Mouse (Mus musculus) heart, embryonic 12.5 days (tissue): Measurements from ENCODE around the gene Tcf7l1. TPM values are rescaled to one million over a fixed set of nuclear protein-coding genes. Genes with fewer than 3 reads are reported as not detected.
"Not testable (repeated sequence)": the region's sequence is repeated elsewhere in the genome, so short reads cannot be mapped to it uniquely, and the experiment has no call there.

ENCODE experiments used
- ATAC-seq: fragments of 200-750 bp; cut with Nextera tagmentation; 2 replicates; pipeline ENCODE4 v1.8.0; 2017; ENCODE audit warnings: moderate TSS enrichment, moderate library complexity; ENCODE audit not compliant: insufficient number of reproducible peaks, low FRiP score
- H3K27ac ChIP-seq: fragments of 300-500 bp; sonication (generic); 2 replicates; pipeline ENCODE4 v1.5.1; 2016; ENCODE audit warnings: mild to moderate bottlenecking, moderate library complexity; ENCODE audit not compliant: poor library complexity, severe bottlenecking
- H3K27me3 ChIP-seq: fragments of 300-500 bp; sonication (generic); replicated peaks from 2 replicates; pipeline ENCODE4 v1.6.1; 2016; ENCODE audit warnings: mild to moderate bottlenecking, moderate library complexity
- H3K36me3 ChIP-seq: fragments of 300-500 bp; sonication (generic); 2 replicates; pipeline ENCODE4 v1.6.1; 2016; ENCODE audit warnings: mild to moderate bottlenecking, moderate library complexity
- H3K4me1 ChIP-seq: fragments of 300-500 bp; sonication (generic); replicated peaks from 2 replicates; pipeline ENCODE4 v1.6.1; 2016; ENCODE audit warnings: mild to moderate bottlenecking
- H3K4me2 ChIP-seq: fragments of 300-500 bp; sonication (generic); 2 replicates; pipeline ENCODE4 v1.6.1; 2016; ENCODE audit warnings: mild to moderate bottlenecking, moderate library complexity
- H3K4me3 ChIP-seq: fragments of 300-500 bp; sonication (generic); 2 replicates; pipeline ENCODE4 v1.5.1; 2016; ENCODE audit warnings: mild to moderate bottlenecking
- H3K9ac ChIP-seq: fragments of 300-500 bp; sonication (generic); 2 replicates; pipeline ENCODE4 v1.6.1; 2016; ENCODE audit warnings: mild to moderate bottlenecking, moderate library complexity
- H3K9me3 ChIP-seq: fragments of 300-500 bp; sonication (generic); replicated peaks from 2 replicates; pipeline ENCODE4 v1.6.1; 2016; ENCODE audit warnings: mild to moderate bottlenecking, moderate library complexity
- WGBS: fragments of 180-500 bp; shearing (Covaris S2); methylation state at CpG from one replicate; pipeline ENCODE4 v1.1.7; 2016; 5-methylcytosine and 5-hydroxymethylcytosine counted together
- polyA plus RNA-seq: library from polyadenylated mRNA; unstranded; fragments of >200 nt; fragmentation: Nextera tagmentation; extraction: Ambion mirVana; gene quantifications from 2 replicates; pipeline ENCODE4 v1.2.1, GENCODE M21; 2016

The Tcf7l1 gene
- polyA plus RNA-seq = 18.5 and 20.2 TPM in 2 replicates

GRCm38 (mm10) chr6:72788892-72789699 lies at the start of gene Tcf7l1:
Gene Tcf7l1, minus strand, starts transcription at chr6:72789254.
- H3K4me2 ChIP-seq = peak within 1 kb of the TSS; percentile 87
- H3K9ac ChIP-seq = peak within 1 kb of the TSS; percentile 89
- peak within 1 kb of the TSS; percentile 84 for H3K4me3 ChIP-seq
- ATAC-seq = peak; percentile 93
- peaks cover 10% of the 10 kb centered on the region for H3K36me3 ChIP-seq
- under 1% methylated on average over 74 of the region's 80 CpGs for WGBS
- H3K27me3 ChIP-seq = peaks cover 5% of the 10 kb centered on the region; the same call in 1 of the 2 replicates
- H3K9me3 ChIP-seq = no peaks in the 10 kb centered on the region
- H3K4me1 ChIP-seq = peaks cover 18% of the 10 kb centered on the region
- H3K27ac ChIP-seq = peak within 1 kb of the TSS; percentile 83

- no peak overlapping the region for H3K9ac ChIP-seq
- H3K4me1 ChIP-seq = peaks cover 4% of the 10 kb centered on the region; the same call in 1 of the 2 replicates
- H3K36me3 ChIP-seq = peaks cover 33% of the 10 kb centered on the region
- no peak overlapping the region for H3K4me2 ChIP-seq
- ATAC-seq = no peak
- H3K9me3 ChIP-seq = no peaks in the 10 kb centered on the region
- H3K27me3 ChIP-seq = no peaks in the 10 kb centered on the region
- 86% methylated on average over 4 of the region's 4 CpGs for WGBS
- H3K4me3 ChIP-seq = no peak overlapping the region
- no peak overlapping the region for H3K27ac ChIP-seq
Measured at GRCm38 (mm10) chr6:72837756-72838155, 48.7 kb upstream of the Tcf7l1 start.

- Histone ChIP-seq H3K4me2 (no peak overlapping the region), H3K36me3 (peaks cover 6% of the 10 kb centered on the region), H3K27me3 (no peaks in the 10 kb centered on the region), H3K9me3 (no peaks in the 10 kb centered on the region), H3K4me3 (no peak overlapping the region), H3K27ac (no peak overlapping the region), H3K9ac (no peak overlapping the region), H3K4me1 (peaks cover 4% of the 10 kb centered on the region; the same call in 1 of the 2 replicates)
- WGBS = 68% methylated on average over 4 of the region's 4 CpGs
- ATAC-seq = no peak
Measured at GRCm38 (mm10) chr6:72834518-72834917, 45.5 kb upstream of the Tcf7l1 start.

DNA sequence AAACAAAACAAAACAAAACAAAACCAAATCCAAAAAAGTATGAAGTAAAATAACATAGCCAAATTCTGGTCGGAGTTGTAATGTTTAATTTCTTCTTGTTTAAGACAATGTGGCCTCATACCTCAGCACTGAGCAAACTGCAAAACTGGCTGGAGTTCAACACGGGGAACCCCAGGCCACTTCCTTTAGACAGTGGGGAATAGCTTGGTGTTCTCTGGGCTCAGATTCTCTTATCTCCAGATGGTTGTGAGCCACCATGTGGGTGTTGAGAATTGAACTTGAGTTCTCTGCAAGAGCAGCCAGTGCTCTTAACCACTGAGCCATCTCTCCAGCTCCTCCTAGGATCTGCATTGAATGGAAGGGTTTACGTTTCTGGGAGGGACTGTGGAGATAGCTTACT lies 42.8 kb upstream of the Tcf7l1 start:
- WGBS = 47% methylated on average over 3 of the region's 3 CpGs

DNA sequence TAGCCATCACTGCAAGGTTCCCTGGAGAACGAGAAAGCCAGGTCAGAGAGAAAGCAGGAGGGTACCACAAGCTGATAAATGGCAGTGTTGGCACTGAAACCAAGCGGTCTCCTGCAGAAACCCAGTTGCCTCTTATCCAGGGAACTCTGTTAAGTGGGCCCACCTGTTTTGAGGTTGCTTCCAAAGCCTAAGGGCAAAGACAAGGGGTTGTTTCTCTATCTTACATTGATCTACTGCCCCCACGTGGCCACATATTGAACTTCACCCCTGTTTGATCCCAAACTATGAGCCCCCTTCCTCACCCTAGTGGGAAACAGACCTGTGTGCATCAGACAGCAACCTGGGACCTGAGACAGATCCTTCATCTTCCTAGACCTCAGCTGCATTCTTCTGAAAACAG lies 42.2 kb upstream of the Tcf7l1 start:
- 29% methylated on average over 3 of the region's 3 CpGs for WGBS
- H3K36me3 ChIP-seq = no peaks in the 10 kb centered on the region
- H3K4me3 ChIP-seq = no peak overlapping the region
- no peak overlapping the region for H3K9ac ChIP-seq
- no peak overlapping the region for H3K4me2 ChIP-seq
- H3K9me3 ChIP-seq = 0 out of 2 replicates have a peak, but pooled peaks cover 5% of the 10 kb centered on the region
- no peak for ATAC-seq
- 0 out of 2 replicates have a peak, but pooled peaks cover under 1% of the 10 kb centered on the region for H3K4me1 ChIP-seq
- H3K27ac ChIP-seq = no peak overlapping the region
- H3K27me3 ChIP-seq = no peaks in the 10 kb centered on the region; the same call in 1 of the 2 replicates

More for the DNA sequence above, 42.8 kb upstream of the Tcf7l1 start:
- 0 out of 2 replicates have a peak, but pooled peaks cover 4% of the 10 kb centered on the region for H3K36me3 ChIP-seq
- no peak overlapping the region for H3K4me3 ChIP-seq
- H3K9me3 ChIP-seq = 0 out of 2 replicates have a peak, but pooled peaks cover 5% of the 10 kb centered on the region
- H3K4me2 ChIP-seq = no peak overlapping the region
- no peak for ATAC-seq
- H3K4me1 ChIP-seq = 0 out of 2 replicates have a peak, but pooled peaks cover 4% of the 10 kb centered on the region
- H3K27me3 ChIP-seq = no peaks in the 10 kb centered on the region
- no peak overlapping the region for H3K9ac ChIP-seq
- no peak overlapping the region for H3K27ac ChIP-seq

DNA sequence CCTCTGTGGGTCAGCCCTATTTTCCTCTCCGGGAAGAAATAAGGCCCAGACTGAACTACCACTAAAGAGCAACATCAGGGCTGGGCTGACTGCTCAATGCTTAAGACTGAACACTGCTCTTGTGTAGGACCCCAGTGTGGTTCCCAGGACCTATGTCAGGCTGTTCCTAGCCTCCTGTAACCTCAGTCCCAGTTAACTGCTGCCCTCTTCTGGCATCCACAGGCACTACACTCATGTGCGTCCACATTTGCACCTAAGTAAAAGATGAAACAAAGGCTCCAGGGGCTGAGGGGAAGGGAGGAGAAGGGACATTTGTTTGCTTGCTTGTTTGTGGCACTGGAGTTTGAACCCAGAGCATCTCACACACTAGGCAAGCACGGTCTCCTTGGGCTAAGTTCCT lies 39.8 kb upstream of the Tcf7l1 start:
- Histone ChIP-seq H3K36me3 (no peaks in the 10 kb centered on the region), H3K4me2 (no peak overlapping the region), H3K9me3 (0 out of 2 replicates have a peak, but pooled peaks cover 5% of the 10 kb centered on the region), H3K4me3 (no peak overlapping the region), H3K27me3 (no peaks in the 10 kb centered on the region; the same call in 1 of the 2 replicates), H3K27ac (no peak overlapping the region), H3K9ac (no peak overlapping the region), H3K4me1 (peaks cover 12% of the 10 kb centered on the region)
- no peak for ATAC-seq
- WGBS = 76% methylated on average over 3 of the region's 3 CpGs

DNA sequence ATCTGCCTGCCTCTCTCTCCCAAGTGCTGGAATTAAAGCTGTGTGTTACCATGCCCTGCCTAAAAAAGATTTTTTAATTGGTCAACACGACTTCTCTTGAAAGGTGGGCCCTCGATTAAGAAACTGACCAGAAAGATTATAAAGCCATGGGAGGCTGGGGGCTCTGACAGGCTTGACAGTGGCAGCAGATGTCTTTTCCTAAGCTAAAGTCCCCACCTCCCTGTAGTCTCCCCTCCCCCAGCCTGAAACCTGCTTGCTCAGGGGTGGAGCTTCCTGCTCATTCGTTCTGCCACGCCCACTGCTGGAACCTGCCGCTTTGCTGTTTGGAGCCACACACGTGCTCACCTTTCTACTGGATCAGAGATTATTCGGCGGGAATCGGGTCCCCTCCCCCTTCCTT lies 39.0 kb upstream of the Tcf7l1 start:
- not testable (repeated sequence) for H3K9me3 ChIP-seq, H3K36me3 ChIP-seq, H3K4me3 ChIP-seq, H3K27me3 ChIP-seq, ATAC-seq, H3K9ac ChIP-seq, H3K27ac ChIP-seq
- WGBS = 8% methylated on average over 9 of the region's 9 CpGs
- peak overlapping the region; percentile 40 for H3K4me2 ChIP-seq
- H3K4me1 ChIP-seq = peaks cover 12% of the 10 kb centered on the region

DNA sequence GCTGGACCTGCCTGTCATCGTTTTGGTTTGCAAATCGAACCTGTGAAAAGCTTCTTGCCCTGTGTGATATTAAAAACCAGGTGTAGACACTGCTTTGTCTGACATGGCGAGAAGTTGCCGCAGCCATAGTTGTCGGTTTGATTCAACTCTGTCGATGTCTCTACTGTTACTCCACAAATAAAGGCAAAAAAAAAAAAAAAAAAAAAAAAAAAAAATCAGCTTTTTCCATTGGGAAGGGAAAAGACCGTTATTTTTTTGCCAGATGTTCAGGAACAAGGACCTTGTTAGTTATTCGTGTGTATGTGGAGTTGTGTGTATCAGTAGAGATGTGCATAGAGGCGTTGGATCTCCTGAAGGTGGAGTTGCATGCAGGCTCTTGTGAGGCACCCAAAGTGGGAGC lies 36.7 kb upstream of the Tcf7l1 start:
- Histone ChIP-seq H3K4me1 (peaks cover 12% of the 10 kb centered on the region), H3K4me2 (peak overlapping the region; percentile 83), H3K27me3 (no peaks in the 10 kb centered on the region; the same call in 1 of the 2 replicates), H3K27ac (no peak overlapping the region), H3K4me3 (0 out of 2 replicates have a peak overlapping the region, but pooled peaks have one; percentile 45), H3K36me3 (no peaks in the 10 kb centered on the region), H3K9ac (peak overlapping the region; percentile 69; the same call in 1 of the 2 replicates), H3K9me3 (0 out of 2 replicates have a peak, but pooled peaks cover 5% of the 10 kb centered on the region)
- 45% methylated on average over 9 of the region's 9 CpGs for WGBS
- ATAC-seq = no peak

DNA sequence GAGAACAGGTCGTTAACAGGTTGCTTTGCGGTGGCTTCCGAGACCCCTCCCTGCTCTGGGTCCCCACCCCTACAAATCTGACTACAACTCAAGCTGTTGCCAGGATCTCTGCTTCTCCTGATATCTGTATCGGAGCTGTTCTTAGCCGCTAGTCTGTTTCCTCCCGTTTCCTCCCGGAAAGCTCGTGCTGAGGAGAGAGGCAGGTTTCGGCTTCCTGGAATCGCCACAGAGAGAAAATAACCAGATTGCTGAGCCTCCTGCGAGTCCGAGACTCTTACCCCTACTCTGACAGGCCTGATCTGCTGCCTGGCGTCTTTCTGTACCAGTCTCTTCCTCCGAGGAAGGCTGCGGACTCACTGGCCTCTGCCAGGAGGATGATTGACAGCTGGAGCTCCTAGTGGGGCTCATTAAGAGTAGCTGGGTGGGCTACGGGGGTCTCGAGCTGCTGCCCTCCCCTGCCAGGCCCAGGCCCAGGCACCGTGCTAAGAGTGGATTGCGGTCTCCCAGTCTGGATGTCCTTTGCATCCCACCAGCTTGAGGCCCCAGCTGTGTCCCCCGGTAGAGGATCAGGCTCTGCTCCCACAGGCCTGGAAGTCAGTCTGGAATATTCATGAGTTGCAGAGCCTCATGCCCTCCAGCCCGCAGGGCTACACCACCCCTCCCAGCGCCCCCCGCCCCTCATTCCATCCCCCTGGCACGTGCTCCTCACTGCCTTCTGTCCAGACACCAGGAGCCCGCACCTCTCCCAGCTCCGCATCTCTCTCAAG lies 36.1 kb upstream of the Tcf7l1 start:
- Histone ChIP-seq H3K27me3 (no peaks in the 10 kb centered on the region; the same call in 1 of the 2 replicates), H3K36me3 (no peaks in the 10 kb centered on the region), H3K27ac (peak overlapping the region; percentile 66), H3K4me2 (peak overlapping the region; percentile 83), H3K4me1 (peaks cover 12% of the 10 kb centered on the region), H3K4me3 (peak overlapping the region; percentile 45), H3K9me3 (0 out of 2 replicates have a peak, but pooled peaks cover 5% of the 10 kb centered on the region), H3K9ac (peak overlapping the region; percentile 69)
- 5% methylated on average over 26 of the region's 26 CpGs for WGBS
- ATAC-seq = peak; percentile 37; the same call in 1 of the 2 replicates

- H3K9ac ChIP-seq = no peak overlapping the region
- H3K27me3 ChIP-seq = no peaks in the 10 kb centered on the region
- H3K4me1 ChIP-seq = peaks cover 11% of the 10 kb centered on the region
- H3K36me3 ChIP-seq = no peaks in the 10 kb centered on the region
- no peak overlapping the region for H3K4me3 ChIP-seq
- no peaks in the 10 kb centered on the region for H3K9me3 ChIP-seq
- no peak for ATAC-seq
- 75% methylated on average over 9 of the region's 9 CpGs for WGBS
- H3K27ac ChIP-seq = no peak overlapping the region
- H3K4me2 ChIP-seq = no peak overlapping the region
Measured at GRCm38 (mm10) chr6:72813456-72813855, 24.4 kb upstream of the Tcf7l1 start.

DNA sequence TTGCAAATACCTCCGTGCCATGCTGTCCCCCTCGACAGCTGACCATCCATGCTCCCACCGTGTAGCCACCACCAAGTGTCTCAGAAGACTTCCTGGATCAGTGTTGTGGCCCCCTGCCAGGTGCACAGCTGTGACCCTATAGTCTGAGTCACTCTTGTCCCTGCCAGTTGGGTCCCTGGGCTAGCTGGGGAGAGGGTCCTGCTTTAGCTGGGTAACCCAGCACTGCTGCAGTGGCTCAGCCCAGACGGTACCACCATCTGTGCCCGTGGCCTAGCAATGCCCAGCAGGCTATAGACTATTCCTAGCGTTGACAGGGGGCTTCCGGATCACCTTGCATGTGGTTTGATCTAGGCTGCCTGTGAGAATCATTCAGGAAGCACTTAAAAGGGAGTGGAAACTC lies 21.2 kb upstream of the Tcf7l1 start:
- H3K4me3 ChIP-seq = no peak overlapping the region
- no peak overlapping the region for H3K4me2 ChIP-seq
- 59% methylated on average over 7 of the region's 7 CpGs for WGBS
- H3K27me3 ChIP-seq = no peaks in the 10 kb centered on the region
- ATAC-seq = no peak
- H3K36me3 ChIP-seq = no peaks in the 10 kb centered on the region
- no peak overlapping the region for H3K27ac ChIP-seq
- H3K4me1 ChIP-seq = peaks cover 11% of the 10 kb centered on the region
- no peak overlapping the region for H3K9ac ChIP-seq
- H3K9me3 ChIP-seq = no peaks in the 10 kb centered on the region
